Mouse (Mus musculus) left cerebral cortex, postnatal 14 days (tissue): ENCODE measurements at regions not wholly inside any gene's neighbourhood (a gene's known extent, or its start where the extent isn't known, plus 50 kb on each side); places are given as distances from the start of the nearest gene placed in this dataset.

Source experiments
- DNase-seq, 2 experiments: peaks; one replicate each; pipeline ENCODE4 v3.0.0; 2021 to 2022; ENCODE audit warnings: low spot score in 2 of 2, mixed read lengths in 1 of 2
- intact Hi-C: fragments of 180-260 bp; cut with DNase I; formaldehyde crosslinking; loops from one replicate; pipeline ENCODE4 v1.15.1; 2025

- intact Hi-C loops, result no loop called here
- DNase-seq, result no peak
Measured at GRCm38 (mm10) chr8:44155705-44156321, 446.0 kb upstream of the Adam34 start.

DNA sequence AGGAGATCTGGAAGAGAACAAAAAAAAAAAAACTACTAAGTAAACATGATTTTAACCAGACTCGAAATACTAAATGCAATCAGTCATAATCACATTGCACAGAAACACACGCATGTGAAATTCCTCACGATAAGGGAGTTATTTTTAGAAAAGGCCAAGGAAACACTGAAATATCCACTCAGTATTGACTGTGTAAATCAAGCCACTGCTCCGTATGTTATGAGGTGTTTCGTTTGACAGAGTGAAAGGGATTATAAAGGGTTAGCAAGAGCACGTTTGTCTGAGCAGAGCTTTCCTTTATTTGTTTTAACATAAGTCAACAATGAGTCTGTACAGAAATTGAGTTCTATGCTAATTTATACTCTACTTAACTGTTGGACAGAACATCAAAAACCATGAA is 455.3 kb upstream of the Adam34 start:
- DNase-seq, result no peak
- intact Hi-C loops, result no loop called here

- intact Hi-C loops, result no loop called here
- no peak for DNase-seq
Measured at GRCm38 (mm10) chr8:44177016-44177415, 467.2 kb upstream of the Adam34 start.

DNA sequence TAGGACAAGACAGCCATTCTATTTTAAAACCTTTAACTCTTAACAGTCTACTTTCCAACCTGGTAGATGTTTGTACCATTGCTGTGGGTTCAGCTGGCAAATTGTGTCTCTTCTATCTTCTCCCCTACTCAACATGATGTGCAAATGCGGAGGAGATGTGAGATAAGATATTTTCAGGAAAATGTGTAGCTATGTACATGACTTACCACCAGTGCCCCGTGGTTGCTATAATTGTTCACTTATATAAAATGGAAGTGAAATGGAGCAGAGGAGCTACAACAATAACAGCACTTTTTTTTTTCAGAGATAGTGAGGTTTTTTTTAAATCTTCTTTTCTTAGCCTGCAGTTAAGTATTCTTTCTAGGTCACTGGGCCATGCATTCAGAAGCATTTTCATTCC is 492.4 kb upstream of the Adam34 start:
- intact Hi-C loops, result no loop called here
- peak; percentile 5 to 21 for DNase-seq

- intact Hi-C loops, result no loop called here
Measured at GRCm38 (mm10) chr8:44206391-44207170, 496.7 kb upstream of the Adam34 start.

DNA sequence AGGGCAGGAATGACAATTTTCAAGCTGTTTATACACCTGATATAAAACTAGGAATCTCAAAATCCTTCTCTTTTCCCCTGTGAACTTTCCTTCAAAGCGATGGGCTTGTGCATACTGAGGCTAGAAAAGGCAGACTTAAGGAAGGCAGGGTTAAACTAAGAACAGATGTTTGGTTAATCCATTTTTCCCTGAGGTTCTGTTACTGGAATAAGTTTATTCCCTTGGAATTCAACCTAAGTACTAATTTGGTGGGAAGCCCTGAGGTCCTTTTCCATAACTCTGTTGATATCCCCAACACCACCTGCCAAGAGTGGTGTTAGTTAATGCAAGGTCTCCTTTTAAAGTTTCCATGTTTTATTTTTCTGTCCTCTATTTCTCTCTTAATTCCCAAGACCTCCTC is 512.5 kb upstream of the Adam34 start:
- intact Hi-C loops, result no loop called here
- DNase-seq, result no peak

More at GRCm38 (mm10) chr8:44206391-44207170, 496.7 kb upstream of the Adam34 start:
- DNase-seq, result no peak

GRCm38 (mm10) chr8:44252393-44252792 is 542.5 kb upstream of the Adam34 start:
- intact Hi-C loops, result no loop called here
- no peak for DNase-seq

GRCm38 (mm10) chr8:44257051-44257450 is 547.2 kb upstream of the Adam34 start:
- no peak for DNase-seq

GRCm38 (mm10) chr8:44261039-44261438 is 551.2 kb upstream of the Adam34 start:
- no peak for DNase-seq
- intact Hi-C loops, result no loop called here

More at GRCm38 (mm10) chr8:44257051-44257450, 547.2 kb upstream of the Adam34 start:
- intact Hi-C loops, result no loop called here

DNA sequence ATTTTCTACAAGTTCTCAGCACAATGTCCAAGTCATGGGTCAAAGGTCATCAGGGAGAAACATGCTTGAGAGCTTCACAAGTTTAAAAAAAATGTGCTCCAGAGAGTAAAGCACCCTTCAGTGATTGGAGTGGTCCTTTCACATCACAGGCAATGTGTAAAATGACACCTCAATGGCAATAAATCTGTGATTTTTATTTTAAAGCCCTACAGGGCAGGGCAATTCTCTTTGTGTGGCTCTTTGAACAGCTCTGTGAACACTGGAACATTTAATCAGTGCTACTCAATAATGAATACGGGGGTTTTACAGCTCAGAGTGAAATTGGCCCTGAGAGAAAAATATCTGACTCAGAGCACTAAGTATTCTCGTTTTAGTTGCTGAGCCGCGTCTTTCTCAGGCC is 563.5 kb upstream of the Adam34 start:
- intact Hi-C loops, result no loop called here
- no peak for DNase-seq

DNA sequence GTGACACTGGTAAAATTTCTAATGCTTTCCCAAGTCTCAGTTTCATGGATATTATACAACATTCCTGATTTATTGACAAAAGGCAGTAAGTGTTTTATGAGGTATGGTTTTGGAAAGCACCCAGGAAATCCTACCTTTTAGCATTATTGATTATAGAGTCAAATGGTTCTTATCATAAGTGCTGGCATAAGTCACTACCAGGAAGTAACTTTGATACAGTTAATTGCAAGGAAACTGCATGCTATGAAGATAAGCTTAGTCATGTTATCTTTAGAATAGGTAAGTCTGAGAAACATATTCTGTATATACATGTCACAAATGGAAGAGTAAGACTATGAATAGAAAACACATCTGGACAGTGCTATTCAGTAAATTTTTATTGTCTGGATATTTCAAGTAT is 608.4 kb upstream of the Adam34 start:
- intact Hi-C loops, result no loop called here
- no peak for DNase-seq

DNA sequence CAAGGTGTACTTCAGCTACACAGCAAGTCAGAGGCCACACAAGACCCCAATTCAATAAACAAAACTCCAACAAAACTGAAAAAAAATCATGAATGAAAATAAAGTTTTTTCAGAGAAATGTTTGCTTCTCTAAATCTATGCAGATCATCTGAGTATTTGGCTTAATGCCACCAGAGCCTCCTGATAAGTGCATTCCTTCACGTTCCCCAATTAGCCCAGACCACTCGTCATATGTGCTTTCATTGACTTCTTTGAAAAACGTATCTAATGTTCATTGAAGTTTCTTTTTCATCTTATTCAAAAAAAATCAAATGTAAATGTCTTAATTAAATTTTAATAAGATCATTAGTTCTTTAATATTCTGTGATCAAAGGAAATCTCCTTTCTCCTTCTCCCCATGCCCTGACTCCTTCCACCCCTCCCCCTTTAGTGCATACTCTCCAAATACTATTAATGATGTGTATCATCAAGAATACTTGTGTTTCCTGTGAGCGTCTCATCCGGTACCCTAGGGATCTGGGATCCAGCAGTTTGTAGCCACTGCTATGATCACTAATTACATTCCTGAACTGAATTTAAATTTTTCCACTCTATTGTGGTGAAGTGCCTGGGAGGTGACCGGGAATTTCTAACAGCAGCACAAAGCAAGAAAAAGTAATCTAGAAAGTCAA is 600.8 kb upstream of the Fat1 start:
- no peak for DNase-seq
- intact Hi-C loops, result no loop called here

GRCm38 (mm10) chr8:44343401-44343800 is 591.8 kb upstream of the Fat1 start:
- DNase-seq, result no peak
- intact Hi-C loops, result no loop called here

GRCm38 (mm10) chr8:44343924-44344323 is 591.3 kb upstream of the Fat1 start:
- intact Hi-C loops, result no loop called here
- DNase-seq, result peak in 1 of 2 experiments; percentile 3

DNA sequence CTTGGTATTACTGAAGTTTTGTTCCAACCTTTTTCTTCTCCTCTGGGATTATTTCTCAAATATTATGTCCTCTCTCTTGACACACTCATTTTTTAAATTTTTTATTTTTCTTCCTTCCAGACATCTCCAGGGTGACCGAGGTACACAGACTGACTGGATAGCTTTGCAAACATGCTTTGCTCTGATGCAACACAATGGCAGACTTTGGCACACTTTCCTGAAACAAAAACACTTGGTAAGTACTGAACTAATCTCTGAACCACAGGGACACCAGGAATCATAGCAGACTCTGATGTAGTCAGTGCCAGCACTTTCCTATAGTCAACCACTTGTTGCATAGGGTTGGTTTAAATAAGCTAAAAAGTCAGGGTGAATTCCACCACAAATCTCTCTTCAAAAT is 587.8 kb upstream of the Fat1 start:
- DNase-seq, result no peak

DNA sequence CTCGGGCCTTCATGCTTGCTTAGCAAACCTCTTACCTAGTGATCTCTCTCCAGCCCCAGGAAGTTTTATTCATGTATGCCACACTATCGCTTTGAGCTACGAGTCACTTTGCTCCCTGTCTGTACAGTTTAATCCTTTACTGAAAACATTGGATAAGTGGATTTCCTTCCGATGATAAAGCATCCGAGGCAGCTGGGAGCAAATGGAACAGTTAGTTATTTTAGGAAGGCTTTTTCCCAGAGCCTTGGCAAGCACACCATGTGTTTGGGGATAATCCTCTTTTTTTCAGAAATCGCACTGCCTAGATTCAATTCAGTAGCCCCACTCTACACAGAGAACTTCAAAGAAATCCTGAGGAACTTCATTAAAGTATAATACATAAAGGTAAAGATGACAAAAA is 561.3 kb upstream of the Fat1 start:
- intact Hi-C loops, result no loop called here
- DNase-seq, result peak; percentile 6 to 7

More for the DNA sequence above, 587.8 kb upstream of the Fat1 start:
- intact Hi-C loops, result no loop called here

DNA sequence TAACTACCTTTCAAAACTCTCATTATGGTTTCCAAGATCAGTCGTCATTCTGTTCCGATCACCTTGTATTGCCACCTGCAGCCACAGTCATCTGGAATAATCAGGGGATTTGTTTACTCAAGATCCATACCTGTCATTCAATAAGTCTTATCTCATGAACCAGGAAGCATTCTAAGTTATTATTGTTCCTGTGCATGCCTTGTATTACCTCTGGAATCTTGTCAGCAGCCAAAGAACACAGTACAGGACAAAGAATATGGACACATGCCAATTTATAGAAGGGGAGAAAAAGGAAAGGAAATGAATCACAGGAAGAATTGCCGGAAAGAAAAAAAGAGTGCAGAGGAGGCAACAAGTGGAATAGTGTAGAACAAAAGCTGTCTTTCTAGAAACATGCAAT is 557.5 kb upstream of the Fat1 start:
- intact Hi-C loops, result no loop called here
- no peak for DNase-seq

GRCm38 (mm10) chr8:44408462-44408861 is 526.8 kb upstream of the Fat1 start:
- DNase-seq, result peak in 1 of 2 experiments; percentile 3

GRCm38 (mm10) chr8:44410261-44410660 is 525.0 kb upstream of the Fat1 start:
- intact Hi-C loops, result no loop called here
- no peak for DNase-seq

More at GRCm38 (mm10) chr8:44408462-44408861, 526.8 kb upstream of the Fat1 start:
- intact Hi-C loops, result no loop called here

DNA sequence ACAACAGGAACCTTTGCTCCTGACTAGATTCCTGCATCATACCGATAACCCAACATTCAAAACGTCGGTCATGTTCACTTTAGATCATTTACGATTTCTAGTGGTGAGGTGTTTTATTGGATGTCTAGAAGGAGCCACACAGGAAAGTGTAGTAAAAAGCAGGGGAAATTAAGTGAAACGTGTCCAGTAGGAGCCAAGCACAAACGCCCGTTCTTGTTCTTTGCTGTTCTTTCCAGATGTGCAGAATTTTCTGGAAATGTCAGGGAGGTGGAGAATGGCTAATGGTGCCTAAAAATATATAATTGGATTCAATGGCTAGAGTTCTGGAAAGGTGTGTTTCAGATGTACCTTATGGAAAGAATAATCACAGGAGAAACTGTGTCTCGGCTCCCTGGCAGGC is 517.2 kb upstream of the Fat1 start:
- DNase-seq, result no peak
- intact Hi-C loops, result no loop called here

DNA sequence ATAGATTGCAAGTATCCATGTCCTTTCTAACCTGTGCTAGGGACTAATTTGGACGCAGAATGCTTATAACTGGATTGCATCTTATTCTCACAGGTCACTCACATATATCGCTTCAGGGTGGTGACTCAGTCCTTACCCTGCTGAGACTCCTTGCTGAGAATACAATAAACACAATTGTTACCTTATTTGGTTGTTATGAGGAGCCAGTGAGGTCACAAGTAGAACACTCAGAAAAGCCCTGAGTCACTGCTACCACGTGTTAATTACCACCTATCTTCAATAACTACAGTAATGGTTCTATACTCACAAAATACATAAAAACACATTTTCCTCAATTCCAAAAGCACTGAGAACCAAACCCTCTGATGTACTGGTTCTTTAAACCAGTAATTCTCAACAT is 479.8 kb upstream of the Fat1 start:
- intact Hi-C loops, result no loop called here
- no peak for DNase-seq
